Mouse (Mus musculus) C2C12 (cell line): ENCODE data around the gene Frmd4a.

ENCODE experiments used
- CEBPB ChIP-seq: IDR thresholded peaks from one replicate; pipeline ENCODE4 v1.6.1; 2011; ENCODE audit warnings: low read depth, mild to moderate bottlenecking, control low read depth, moderate library complexity
- CTCF ChIP-seq: IDR thresholded peaks from one replicate; pipeline ENCODE4 v1.5.1; 2011; ENCODE audit not compliant: control insufficient read depth, insufficient read depth, insufficient read length
- MAX ChIP-seq: IDR thresholded peaks from one replicate; pipeline ENCODE4 v1.6.1; 2011; ENCODE audit warnings: mild to moderate bottlenecking, control low read depth
- MYOD1 ChIP-seq: IDR thresholded peaks from one replicate; pipeline ENCODE4 v1.6.1; 2011; ENCODE audit warnings: low read depth; ENCODE audit not compliant: control insufficient read depth, insufficient read length

GRCm38 (mm10) chr2:4228510-4228909 is 211.0 kb downstream of the Frmd4a start:
- TF ChIP-seq CTCF (no peak), MAX (no peak), MYOD1 (no peak), CEBPB (no peak)
